Mouse (Mus musculus) olfactory bulb, adult 2 months (tissue): Measurements from ENCODE around the gene Gm10203.

Experiments used
- CTCF ChIP-seq: fragments of 200-500 bp; IDR thresholded peaks from 2 replicates; pipeline ENCODE4 v1.5.1; 2012; ENCODE audit warnings: low read depth, mild to moderate bottlenecking, low read length, moderate library complexity; ENCODE audit not compliant: insufficient read depth
- POLR2A ChIP-seq: fragments of 200-500 bp; IDR thresholded peaks from 2 replicates; pipeline ENCODE4 v1.6.1; 2012; ENCODE audit warnings: mild to moderate bottlenecking, low read depth, low read length, moderate library complexity; ENCODE audit not compliant: insufficient read depth

- TF ChIP-seq POLR2A (no peak), CTCF (no peak)
Measured at GRCm38 (mm10) chr6:149137936-149138335, 8.0 kb downstream of the Gm10203 start.
